Mouse (Mus musculus) olfactory bulb, adult 2 months (tissue): Measurements from ENCODE around the gene Tango2.

Source experiments
- CTCF ChIP-seq: fragments of 200-500 bp; IDR thresholded peaks from 2 replicates; pipeline ENCODE4 v1.5.1; 2012; ENCODE audit warnings: low read depth, mild to moderate bottlenecking, low read length, moderate library complexity; ENCODE audit not compliant: insufficient read depth
- POLR2A ChIP-seq: fragments of 200-500 bp; IDR thresholded peaks from 2 replicates; pipeline ENCODE4 v1.6.1; 2012; ENCODE audit warnings: mild to moderate bottlenecking, low read depth, low read length, moderate library complexity; ENCODE audit not compliant: insufficient read depth

DNA sequence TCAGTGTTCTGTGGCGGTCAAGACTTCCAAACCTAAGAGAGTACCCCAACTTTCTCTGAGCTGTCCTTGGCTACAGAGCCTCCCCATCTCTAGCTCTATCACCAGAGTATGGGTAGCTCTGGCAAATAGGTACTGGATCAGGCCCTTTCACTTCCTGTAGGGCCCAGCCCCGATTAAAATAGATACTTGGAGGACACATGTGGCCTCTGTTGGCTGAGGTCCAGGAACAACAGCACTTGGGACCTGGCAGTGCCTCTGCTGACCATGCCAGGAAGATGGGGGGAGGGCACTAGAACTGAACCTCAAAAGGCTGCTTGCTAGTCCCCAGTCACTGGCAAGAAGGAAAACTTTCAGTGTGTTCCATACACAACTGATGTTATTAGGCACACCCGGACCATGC, 13.9 kb downstream of the Tango2 start:
- TF ChIP-seq POLR2A (no peak), CTCF (no peak)
